Mouse (Mus musculus) lung, postnatal 0 days (tissue): ENCODE results near the gene Tomm40l.

Experiments
- CTCF ChIP-seq: IDR thresholded peaks from 2 replicates; pipeline ENCODE4 v1.5.1; 2016; ENCODE audit warnings: antibody characterized with exemption, mild to moderate bottlenecking
- EP300 ChIP-seq: IDR thresholded peaks from 2 replicates; pipeline ENCODE4 v1.6.1; 2016; ENCODE audit warnings: antibody characterized with exemption, mild to moderate bottlenecking, control low read depth

DNA sequence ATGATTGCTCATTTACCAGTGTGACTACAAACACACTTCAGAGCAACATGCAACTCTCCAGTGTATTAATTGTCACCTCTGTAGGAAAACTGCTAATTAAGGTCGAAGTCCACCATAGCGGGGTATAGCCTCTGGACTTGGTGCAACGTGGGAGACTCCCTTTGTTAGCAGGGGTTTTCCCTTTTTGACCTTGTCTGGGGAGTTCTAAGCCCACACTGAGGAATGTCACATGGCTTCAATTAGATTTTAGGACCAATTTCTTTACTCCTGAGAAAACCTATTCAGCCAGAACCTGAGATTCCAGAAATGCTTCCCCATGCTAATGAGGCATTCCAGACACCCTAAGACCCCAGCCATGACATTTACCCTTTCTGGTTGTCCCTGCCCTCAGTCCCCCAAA, 7.9 kb upstream of the Tomm40l start:
- no peak for TF ChIP-seq CTCF
- TF ChIP-seq EP300, result no peak
